Mouse (Mus musculus) embryonic facial prominence, embryonic 11.5 days (tissue): ENCODE measurements at regions not wholly inside any gene's neighbourhood (a gene's known extent, or its start where the extent isn't known, plus 50 kb on each side); places are given as distances from the start of the nearest gene placed in this dataset.

ENCODE experiments used
- ATAC-seq: fragments of 200-750 bp; cut with Nextera tagmentation; replicated peaks from 2 replicates; pipeline ENCODE4 v1.8.0; 2017; ENCODE audit warnings: low read depth; ENCODE audit not compliant: insufficient number of reproducible peaks, low FRiP score, low TSS enrichment
- DNase-seq: peaks from one replicate; pipeline ENCODE4 v3.0.0-alpha.2; 2015; ENCODE audit warnings: low spot score
- H3K27ac ChIP-seq: fragments of 300-500 bp; sonication (generic); replicated peaks from 2 replicates; pipeline ENCODE4 v1.5.1; 2014; ENCODE audit warnings: mild to moderate bottlenecking, low read depth, low read length, control low read depth
- H3K27me3 ChIP-seq: fragments of 300-500 bp; sonication (generic); 2 replicates; pipeline ENCODE4 v1.6.1; 2014; ENCODE audit warnings: mild to moderate bottlenecking, low read length, moderate library complexity, mixed read lengths; ENCODE audit not compliant: control insufficient read depth, insufficient read depth
- H3K36me3 ChIP-seq: fragments of 300-500 bp; sonication (generic); replicated peaks from 2 replicates; pipeline ENCODE4 v1.6.1; 2014; ENCODE audit warnings: low read depth, mild to moderate bottlenecking, low read length, moderate library complexity, mixed read lengths; ENCODE audit not compliant: control insufficient read depth, insufficient read depth
- H3K4me1 ChIP-seq: fragments of 300-500 bp; sonication (generic); 2 replicates; pipeline ENCODE4 v1.6.1; 2014; ENCODE audit warnings: low read length, mixed read lengths; ENCODE audit not compliant: control insufficient read depth, insufficient read depth
- H3K4me2 ChIP-seq: fragments of 300-500 bp; sonication (generic); 2 replicates; pipeline ENCODE4 v1.6.1; 2014; ENCODE audit warnings: low read depth, mild to moderate bottlenecking, control low read depth, low read length, moderate library complexity
- H3K4me3 ChIP-seq: fragments of 300-500 bp; sonication (generic); 2 replicates; pipeline ENCODE4 v1.5.1; 2014; ENCODE audit warnings: low read depth, low read length, control low read depth
- H3K9ac ChIP-seq: fragments of 300-500 bp; sonication (generic); replicated peaks from 2 replicates; pipeline ENCODE4 v1.6.1; 2014; ENCODE audit warnings: mild to moderate bottlenecking, control low read depth, low read length
- H3K9me3 ChIP-seq: fragments of 300-500 bp; sonication (generic); replicated peaks from 2 replicates; pipeline ENCODE4 v1.6.1; 2016; ENCODE audit warnings: mild to moderate bottlenecking, low read length, inconsistent platforms, mixed read lengths; ENCODE audit not compliant: control insufficient read depth
- WGBS: fragments of 180-500 bp; shearing (Covaris S2); extraction: QIAGEN DNeasy Blood & Tissue Kit; methylation state at CpG from one replicate; pipeline ENCODE4 v1.1.7; 2014; 5-methylcytosine and 5-hydroxymethylcytosine counted together

- H3K27me3 ChIP-seq: no peaks in the 10 kb centered on the region
- no peak overlapping the region for H3K9ac ChIP-seq
- ATAC-seq (no peak), DNase-seq (no peak)
- no peaks in the 10 kb centered on the region for H3K36me3 ChIP-seq
- no peaks in the 10 kb centered on the region for H3K4me1 ChIP-seq
- H3K27ac ChIP-seq: no peak overlapping the region
- no peaks in the 10 kb centered on the region for H3K9me3 ChIP-seq
- 79% methylated on average over 6 of the region's 6 CpGs for WGBS
- no peak overlapping the region for H3K4me3 ChIP-seq
- H3K4me2 ChIP-seq: no peak overlapping the region
Observed at GRCm38 (mm10) chr8:8102010-8102727, 558.9 kb downstream of the Efnb2 start.

GRCm38 (mm10) chr8:8092551-8092950 is 568.5 kb downstream of the Efnb2 start:
- Histone ChIP-seq H3K4me1 (no peaks in the 10 kb centered on the region), H3K9ac (no peak overlapping the region), H3K27ac (no peak overlapping the region), H3K36me3 (no peaks in the 10 kb centered on the region), H3K4me2 (no peak overlapping the region), H3K27me3 (no peaks in the 10 kb centered on the region), H3K4me3 (no peak overlapping the region), H3K9me3 (no peaks in the 10 kb centered on the region)
- ATAC-seq (no peak), DNase-seq (no peak)

- Histone ChIP-seq H3K27ac (no peak overlapping the region), H3K4me3 (no peak overlapping the region), H3K27me3 (no peaks in the 10 kb centered on the region), H3K4me2 (no peak overlapping the region), H3K9ac (no peak overlapping the region), H3K4me1 (no peaks in the 10 kb centered on the region), H3K9me3 (no peaks in the 10 kb centered on the region), H3K36me3 (no peaks in the 10 kb centered on the region)
- ATAC-seq: no peak
- 81% methylated on average over 2 of the region's 2 CpGs for WGBS
- DNase-seq: no peak
Observed at GRCm38 (mm10) chr8:8084652-8085051, 576.4 kb downstream of the Efnb2 start.

GRCm38 (mm10) chr8:8064074-8064473 is 597.0 kb downstream of the Efnb2 start:
- Histone ChIP-seq H3K27ac (no peak overlapping the region), H3K4me1 (no peaks in the 10 kb centered on the region), H3K36me3 (no peaks in the 10 kb centered on the region), H3K9me3 (no peaks in the 10 kb centered on the region), H3K9ac (no peak overlapping the region), H3K4me2 (no peak overlapping the region), H3K27me3 (no peaks in the 10 kb centered on the region), H3K4me3 (no peak overlapping the region)
- ATAC-seq (no peak), DNase-seq (no peak)
- WGBS: 91% methylated on average over 2 of the region's 2 CpGs

GRCm38 (mm10) chr8:8054224-8054916 is 606.7 kb downstream of the Efnb2 start:
- no peaks in the 10 kb centered on the region for H3K36me3 ChIP-seq
- H3K4me1 ChIP-seq: no peaks in the 10 kb centered on the region
- H3K9ac ChIP-seq: no peak overlapping the region
- ATAC-seq (no peak), DNase-seq (no peak)
- H3K9me3 ChIP-seq: no peaks in the 10 kb centered on the region
- H3K27ac ChIP-seq: no peak overlapping the region
- 54% methylated on average over 4 of the region's 4 CpGs for WGBS
- no peaks in the 10 kb centered on the region for H3K27me3 ChIP-seq
- H3K4me3 ChIP-seq: no peak overlapping the region
- H3K4me2 ChIP-seq: no peak overlapping the region

- Histone ChIP-seq H3K27me3 (no peaks in the 10 kb centered on the region), H3K4me1 (no peaks in the 10 kb centered on the region), H3K36me3 (no peaks in the 10 kb centered on the region), H3K9ac (no peak overlapping the region), H3K27ac (no peak overlapping the region; the same call in 1 of the 2 replicates), H3K9me3 (no peaks in the 10 kb centered on the region), H3K4me2 (no peak overlapping the region), H3K4me3 (no peak overlapping the region)
- no peak for ATAC-seq
- DNase-seq: peak; percentile 61
- 23% methylated on average over 3 of the region's 3 CpGs for WGBS
Observed at GRCm38 (mm10) chr8:8051186-8051585, 609.9 kb downstream of the Efnb2 start.

- Histone ChIP-seq H3K27ac (no peak overlapping the region; the same call in 1 of the 2 replicates), H3K36me3 (no peaks in the 10 kb centered on the region)
- 45% methylated on average over 3 of the region's 3 CpGs for WGBS
Observed at GRCm38 (mm10) chr8:8050778-8051177, 610.3 kb downstream of the Efnb2 start.

GRCm38 (mm10) chr8:8044926-8045325 is 616.1 kb downstream of the Efnb2 start:
- no peak for ATAC-seq
- H3K4me3 ChIP-seq: no peak overlapping the region
- no peaks in the 10 kb centered on the region for H3K4me1 ChIP-seq
- H3K27ac ChIP-seq: no peak overlapping the region
- H3K9me3 ChIP-seq: no peaks in the 10 kb centered on the region
- WGBS: 57% methylated on average over 1 of the region's 1 CpGs
- DNase-seq: no peak
- H3K4me2 ChIP-seq: no peak overlapping the region
- no peak overlapping the region for H3K9ac ChIP-seq
- H3K27me3 ChIP-seq: no peaks in the 10 kb centered on the region
- no peaks in the 10 kb centered on the region for H3K36me3 ChIP-seq

More at GRCm38 (mm10) chr8:8050778-8051177, 610.3 kb downstream of the Efnb2 start:
- no peaks in the 10 kb centered on the region for H3K4me1 ChIP-seq
- no peak overlapping the region for H3K4me3 ChIP-seq
- ATAC-seq (no peak), DNase-seq (no peak)
- no peaks in the 10 kb centered on the region for H3K27me3 ChIP-seq
- no peak overlapping the region for H3K4me2 ChIP-seq
- no peaks in the 10 kb centered on the region for H3K9me3 ChIP-seq
- no peak overlapping the region for H3K9ac ChIP-seq
